Mouse (Mus musculus) ES-E14 (cell line): Measurements from ENCODE around the gene Fabp2.

Experiments used
- CHD2 ChIP-seq: IDR thresholded peaks from 2 replicates; pipeline ENCODE4 v1.6.1; 2014; ENCODE audit warnings: mild to moderate bottlenecking, low read depth, low read length, inconsistent platforms
- HCFC1 ChIP-seq: IDR thresholded peaks from 2 replicates; pipeline ENCODE4 v1.6.1; 2012; ENCODE audit warnings: low read length, inconsistent platforms, borderline replicate concordance; ENCODE audit not compliant: insufficient read depth
- MAFK ChIP-seq: IDR thresholded peaks from 2 replicates; pipeline ENCODE4 v1.6.1; 2014; ENCODE audit warnings: mild to moderate bottlenecking, low read depth, low read length, inconsistent platforms; ENCODE audit not compliant: insufficient read depth
- ZC3H11A ChIP-seq: IDR thresholded peaks from 2 replicates; pipeline ENCODE4 v1.6.1; 2012; ENCODE audit warnings: low read depth, mild to moderate bottlenecking, inconsistent platforms, low read length, borderline replicate concordance
- ZNF384 ChIP-seq: IDR thresholded peaks from 2 replicates; pipeline ENCODE4 v1.6.1; 2012; ENCODE audit warnings: low read depth, low read length, inconsistent platforms

DNA sequence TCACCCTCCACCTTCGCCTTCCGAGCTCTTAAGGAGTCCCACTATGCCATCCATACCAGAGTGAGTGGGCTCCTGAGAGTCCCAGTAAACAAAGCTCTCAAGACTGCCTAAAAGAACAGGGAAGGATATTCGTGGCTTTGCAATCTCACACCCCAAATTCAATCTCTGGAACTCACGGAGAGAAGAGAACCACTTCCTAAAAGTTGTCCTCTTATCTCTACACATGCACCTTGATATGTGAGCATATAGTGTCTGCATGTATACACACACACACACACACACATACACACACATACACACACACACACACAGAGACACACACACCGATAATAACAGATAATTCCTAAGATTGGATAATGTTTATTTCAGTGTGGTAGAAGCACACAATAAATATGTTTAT, 20.6 kb downstream of the Fabp2 start:
- TF ChIP-seq CHD2 (no peak), ZNF384 (no peak), ZC3H11A (no peak), HCFC1 (no peak), MAFK (no peak)
